Mouse (Mus musculus) cerebellum, adult 11 months (tissue): ENCODE measurements around the gene Anp32b.

Experiments used
- DNase-seq: peaks from one replicate; pipeline ENCODE4 v3.0.0; 2022

Anp32b gene

GRCm38 (mm10) chr4:46452855-46453719 is 2.4 kb downstream of the Anp32b start:
- no peak for DNase-seq

- DNase-seq: no peak
Observed at GRCm38 (mm10) chr4:46454097-46454864, 3.6 kb downstream of the Anp32b start.

- no peak for DNase-seq
Observed at GRCm38 (mm10) chr4:46456762-46457161, 6.1 kb downstream of the Anp32b start.

- DNase-seq: no peak
Observed at GRCm38 (mm10) chr4:46457186-46457585, 6.5 kb downstream of the Anp32b start.

GRCm38 (mm10) chr4:46458411-46458810 is 7.7 kb downstream of the Anp32b start:
- no peak for DNase-seq

- DNase-seq: no peak
Observed at GRCm38 (mm10) chr4:46463130-46463830, 12.6 kb downstream of the Anp32b start.

- DNase-seq: no peak
Observed at GRCm38 (mm10) chr4:46465740-46466139, 15.0 kb downstream of the Anp32b start.

- no peak for DNase-seq
Observed at GRCm38 (mm10) chr4:46475101-46475500, 24.4 kb downstream of the Anp32b start.

- DNase-seq: no peak
Observed at GRCm38 (mm10) chr4:46479081-46479480, 28.4 kb downstream of the Anp32b start.

- DNase-seq: no peak
Observed at GRCm38 (mm10) chr4:46485696-46486417, 35.2 kb downstream of the Anp32b start.

- peak; percentile 24 for DNase-seq
Observed at GRCm38 (mm10) chr4:46487348-46487747, 36.6 kb downstream of the Anp32b start.

- DNase-seq: peak; percentile 92
Observed at GRCm38 (mm10) chr4:46489028-46489925, 38.6 kb downstream of the Anp32b start, which contains the start of gene Nans. Gene Nans, plus strand, starts transcription at chr4:46489248.

- DNase-seq: no peak
Observed at GRCm38 (mm10) chr4:46493071-46493470, 42.4 kb downstream of the Anp32b start.

GRCm38 (mm10) chr4:46495543-46495942 is 44.8 kb downstream of the Anp32b start:
- no peak for DNase-seq

GRCm38 (mm10) chr4:46497286-46497892 is 46.7 kb downstream of the Anp32b start:
- DNase-seq: peak; percentile 63

- DNase-seq: no peak
Observed at GRCm38 (mm10) chr4:46498511-46498910, 47.8 kb downstream of the Anp32b start.

GRCm38 (mm10) chr4:46498976-46499375 is 48.3 kb downstream of the Anp32b start:
- peak; percentile 46 for DNase-seq

GRCm38 (mm10) chr4:46502606-46503502 is 52.2 kb downstream of the Anp32b start:
- no peak for DNase-seq

- no peak for DNase-seq
Observed at GRCm38 (mm10) chr4:46503881-46504280, 53.2 kb downstream of the Anp32b start.
